Mouse (Mus musculus) lung, postnatal 0 days (tissue): Measurements from ENCODE around the gene Ddx55. TPM values are rescaled to one million over a fixed set of nuclear protein-coding genes. Genes with fewer than 3 reads are reported as not detected.

ENCODE experiments used
- ATAC-seq: fragments of 200-750 bp; cut with Nextera tagmentation; 2 replicates; pipeline ENCODE4 v1.8.0; 2017; ENCODE audit warnings: moderate library complexity
- DNase-seq: peaks from one replicate; pipeline ENCODE4 v3.0.0-alpha.2; 2016; ENCODE audit warnings: low spot score
- H3K27ac ChIP-seq: fragments of 300-500 bp; sonication (generic); 2 replicates; pipeline ENCODE4 v1.5.1; 2014; ENCODE audit warnings: antibody characterized with exemption, mild to moderate bottlenecking, low read length, mixed read lengths
- H3K27me3 ChIP-seq: fragments of 300-500 bp; sonication (generic); replicated peaks from 2 replicates; pipeline ENCODE4 v1.6.1; 2014; ENCODE audit warnings: low read length, mixed read lengths; ENCODE audit not compliant: insufficient read depth
- H3K36me3 ChIP-seq: fragments of 300-500 bp; sonication (generic); 2 replicates; pipeline ENCODE4 v1.6.1; 2014; ENCODE audit warnings: low read length, mixed read lengths; ENCODE audit not compliant: insufficient read depth
- H3K4me1 ChIP-seq: fragments of 300-500 bp; sonication (generic); 2 replicates; pipeline ENCODE4 v1.6.1; 2014; ENCODE audit warnings: antibody characterized with exemption, low read depth, low read length, mixed read lengths; ENCODE audit not compliant: insufficient read depth
- H3K4me2 ChIP-seq: fragments of 300-500 bp; sonication (generic); replicated peaks from 2 replicates; pipeline ENCODE4 v1.6.1; 2014; ENCODE audit warnings: low read depth, mild to moderate bottlenecking, low read length, moderate library complexity, mixed read lengths
- H3K4me3 ChIP-seq: fragments of 300-500 bp; sonication (generic); 2 replicates; pipeline ENCODE4 v1.5.1; 2014; ENCODE audit warnings: low read depth, low read length
- H3K9ac ChIP-seq: fragments of 300-500 bp; sonication (generic); replicated peaks from 2 replicates; pipeline ENCODE4 v1.6.1; 2014; ENCODE audit warnings: low read depth, mild to moderate bottlenecking
- H3K9me3 ChIP-seq: fragments of 300-500 bp; sonication (generic); 2 replicates; pipeline ENCODE4 v1.6.1; 2016; ENCODE audit warnings: low read length, mixed read lengths
- CTCF ChIP-seq: IDR thresholded peaks from 2 replicates; pipeline ENCODE4 v1.5.1; 2016; ENCODE audit warnings: antibody characterized with exemption, mild to moderate bottlenecking
- EP300 ChIP-seq: IDR thresholded peaks from 2 replicates; pipeline ENCODE4 v1.6.1; 2016; ENCODE audit warnings: antibody characterized with exemption, mild to moderate bottlenecking, control low read depth
- WGBS: fragments of 180-500 bp; shearing (Covaris S2); extraction: QIAGEN DNeasy Blood & Tissue Kit; methylation state at CpG from one replicate; pipeline ENCODE4 v1.1.7; 2014; 5-methylcytosine and 5-hydroxymethylcytosine counted together
- polyA plus RNA-seq: library from polyadenylated mRNA; unstranded; fragments of >200 nt; fragmentation: Nextera tagmentation; extraction: Ambion mirVana; gene quantifications from 2 replicates; pipeline ENCODE4 v1.2.1, GENCODE M21; 2015

Ddx55 gene
- polyA plus RNA-seq, 1 experiment from 2014 or later, result 6.3 TPM

DNA sequence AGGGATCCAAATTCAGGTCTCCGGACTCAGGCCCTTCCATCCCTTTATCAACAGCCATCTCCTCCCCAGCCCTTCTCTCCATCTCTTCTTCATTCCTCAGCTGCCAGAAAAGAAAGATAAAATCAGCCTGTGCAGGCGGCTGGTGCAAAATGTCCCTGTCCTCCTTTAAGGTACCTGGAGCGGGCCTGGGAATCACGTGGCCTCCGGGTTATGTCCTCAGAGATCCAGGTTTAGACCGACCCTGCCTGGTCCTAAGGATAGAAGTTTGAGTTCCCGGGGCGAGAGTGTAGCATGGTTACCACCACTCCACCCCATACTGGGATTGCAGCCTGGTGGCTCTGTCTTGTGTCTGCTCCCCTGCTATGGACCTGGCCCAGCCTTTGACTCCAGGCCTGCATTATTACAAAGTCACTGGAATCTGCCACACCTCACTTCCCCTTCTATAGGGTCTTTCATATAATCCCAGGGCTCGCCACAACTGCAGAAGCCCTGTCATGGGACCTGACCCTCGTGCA is 42.1 kb upstream of the Ddx55 start:
- H3K27me3 ChIP-seq, result no peaks in the 10 kb centered on the region
- H3K4me3 ChIP-seq, result no peak overlapping the region
- TF ChIP-seq EP300 (no peak), CTCF (no peak)
- H3K9ac ChIP-seq, result no peak overlapping the region
- ATAC-seq (no peak), DNase-seq (no peak)
- H3K9me3 ChIP-seq, result no peaks in the 10 kb centered on the region
- H3K27ac ChIP-seq, result peak overlapping the region; percentile 69
- no peaks in the 10 kb centered on the region; the same call in 1 of the 2 replicates for H3K4me1 ChIP-seq
- H3K4me2 ChIP-seq, result no peak overlapping the region
- 79% methylated on average over 10 of the region's 10 CpGs for WGBS
- peaks cover 10% of the 10 kb centered on the region for H3K36me3 ChIP-seq

GRCm38 (mm10) chr5:124515789-124516188 is 36.9 kb upstream of the Ddx55 start:
- no peak for TF ChIP-seq EP300
- TF ChIP-seq CTCF, result no peak
- ATAC-seq (no peak), DNase-seq (no peak)
- WGBS, result 79% methylated on average over 5 of the region's 5 CpGs
- H3K9ac ChIP-seq, result no peak overlapping the region
- no peaks in the 10 kb centered on the region for H3K27me3 ChIP-seq
- H3K4me1 ChIP-seq, result no peaks in the 10 kb centered on the region
- no peak overlapping the region for H3K4me3 ChIP-seq
- no peak overlapping the region for H3K4me2 ChIP-seq
- no peak overlapping the region for H3K27ac ChIP-seq
- peaks cover 16% of the 10 kb centered on the region for H3K36me3 ChIP-seq
- H3K9me3 ChIP-seq, result no peaks in the 10 kb centered on the region

DNA sequence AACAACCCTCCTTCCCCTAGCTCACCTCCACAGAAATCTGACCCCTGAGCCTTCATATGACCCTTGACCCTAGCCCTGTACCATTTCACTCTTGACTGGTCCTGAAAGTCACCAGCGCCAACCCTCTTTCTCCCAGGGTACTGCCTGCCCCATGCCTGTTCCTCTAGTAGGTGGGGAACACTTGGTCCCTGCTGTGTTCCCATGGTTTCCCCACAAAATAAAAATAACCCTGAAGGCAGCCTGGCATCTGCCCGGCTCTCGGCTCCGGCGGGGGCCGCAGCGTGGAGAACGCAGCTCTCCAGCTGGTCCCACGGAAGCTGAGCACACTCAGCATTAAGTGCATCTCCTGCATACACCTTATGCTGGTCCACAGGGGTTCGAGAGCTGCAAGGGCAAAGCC is 34.0 kb upstream of the Ddx55 start:
- H3K9ac ChIP-seq, result no peak overlapping the region
- H3K9me3 ChIP-seq, result no peaks in the 10 kb centered on the region
- TF ChIP-seq EP300, result no peak
- TF ChIP-seq CTCF, result no peak
- DNase-seq (no peak), ATAC-seq (no peak)
- no peak overlapping the region for H3K4me2 ChIP-seq
- no peaks in the 10 kb centered on the region for H3K4me1 ChIP-seq
- H3K36me3 ChIP-seq, result peaks cover 13% of the 10 kb centered on the region
- H3K27me3 ChIP-seq, result no peaks in the 10 kb centered on the region
- 89% methylated on average over 10 of the region's 10 CpGs for WGBS
- no peak overlapping the region for H3K27ac ChIP-seq
- H3K4me3 ChIP-seq, result no peak overlapping the region

DNA sequence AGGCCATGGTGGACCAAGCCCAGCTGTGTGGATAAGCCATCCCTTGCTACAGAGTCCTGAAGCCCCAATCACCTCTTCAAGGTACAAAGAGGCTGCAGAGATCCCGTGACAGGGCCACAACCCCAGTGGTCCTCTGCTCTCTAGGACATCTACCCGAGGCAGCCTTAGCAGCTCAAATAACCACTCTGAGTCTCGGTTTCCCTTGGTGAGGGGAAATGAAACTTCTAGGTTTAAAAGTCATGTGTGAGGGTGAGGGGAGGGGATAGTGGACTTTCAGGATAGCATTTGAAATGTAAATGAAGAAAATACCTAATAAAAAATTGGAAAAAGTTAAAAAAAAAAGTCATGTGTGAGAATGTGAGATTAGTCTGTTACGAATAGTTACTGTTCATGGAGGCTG is 31.1 kb upstream of the Ddx55 start:
- Histone ChIP-seq H3K4me1 (no peaks in the 10 kb centered on the region), H3K4me3 (no peak overlapping the region), H3K27ac (no peak overlapping the region), H3K4me2 (no peak overlapping the region), H3K9me3 (no peaks in the 10 kb centered on the region), H3K9ac (no peak overlapping the region), H3K27me3 (no peaks in the 10 kb centered on the region), H3K36me3 (peaks cover 6% of the 10 kb centered on the region; the same call in 1 of the 2 replicates)
- DNase-seq (no peak), ATAC-seq (no peak)
- no peak for TF ChIP-seq EP300
- no peak for TF ChIP-seq CTCF
- whole genome bisulfite sequencing, result 92% methylated on average over 4 of the region's 4 CpGs

DNA sequence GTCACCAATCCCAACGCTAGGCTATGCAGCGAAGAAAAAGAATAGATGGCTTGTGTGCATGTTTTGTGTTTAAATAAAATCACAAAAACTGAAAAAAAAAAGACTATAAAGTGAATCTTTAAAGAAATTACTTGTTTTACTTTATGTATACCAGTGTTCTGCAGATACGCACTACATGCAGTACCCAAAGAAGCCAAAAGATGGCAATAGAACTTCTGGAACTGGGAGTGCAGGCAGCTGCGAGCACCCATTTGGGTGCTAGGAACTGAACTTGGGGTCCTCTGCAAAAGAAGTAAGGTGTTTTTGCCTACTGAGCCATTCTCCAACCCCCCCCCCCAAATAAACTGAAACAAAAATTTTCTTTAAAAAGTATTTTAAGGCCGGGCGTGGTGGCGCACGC is 29.6 kb upstream of the Ddx55 start:
- TF ChIP-seq CTCF (peak; percentile 51), EP300 (no peak)
- H3K9me3 ChIP-seq, result no peaks in the 10 kb centered on the region
- H3K9ac ChIP-seq, result no peak overlapping the region
- no peaks in the 10 kb centered on the region for H3K36me3 ChIP-seq
- no peaks in the 10 kb centered on the region; the same call in 1 of the 2 replicates for H3K4me1 ChIP-seq
- no peaks in the 10 kb centered on the region for H3K27me3 ChIP-seq
- no peak overlapping the region for H3K4me3 ChIP-seq
- H3K27ac ChIP-seq, result no peak overlapping the region
- WGBS, result 96% methylated on average over 8 of the region's 8 CpGs
- ATAC-seq (no peak), DNase-seq (no peak)
- no peak overlapping the region for H3K4me2 ChIP-seq

DNA sequence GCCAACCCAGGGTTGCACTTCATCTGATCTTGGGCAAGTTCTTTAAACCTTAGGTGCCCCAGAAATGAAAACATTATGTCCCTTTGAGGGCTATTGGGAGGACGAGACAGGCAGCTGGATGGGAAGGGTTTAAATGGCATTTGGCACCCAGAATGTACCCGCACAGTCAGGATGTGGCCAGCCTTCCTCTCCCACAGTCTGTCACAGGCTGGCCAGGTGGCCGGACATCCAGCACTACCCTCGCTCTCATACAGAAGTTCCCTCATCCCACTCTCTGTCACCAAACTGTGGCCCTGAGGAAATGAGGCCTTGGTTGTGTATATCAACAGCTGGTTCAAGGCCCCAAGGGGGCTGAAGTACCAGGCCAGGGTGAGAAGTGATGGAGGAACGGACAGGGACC is 27.7 kb upstream of the Ddx55 start:
- WGBS, result 88% methylated on average over 5 of the region's 5 CpGs

DNA sequence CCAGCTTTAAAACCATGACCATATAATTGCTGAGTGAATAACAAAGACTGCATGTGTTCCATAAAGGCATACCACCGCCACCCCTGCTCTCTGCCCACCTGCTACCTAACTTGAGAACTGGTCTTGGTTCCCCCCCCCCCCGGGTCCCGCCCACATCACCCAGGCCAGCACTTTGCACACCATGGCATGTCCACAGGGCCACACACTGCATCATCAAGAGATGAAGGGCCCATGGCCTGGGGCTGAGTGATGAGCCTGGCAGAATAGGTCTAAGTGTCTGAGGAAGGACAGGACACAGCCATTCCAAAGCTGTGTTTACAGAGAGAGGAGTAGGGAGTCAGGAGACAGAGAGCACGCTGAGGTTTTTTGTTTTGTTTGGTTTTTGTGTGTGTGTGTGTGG is 24.3 kb upstream of the Ddx55 start:
- TF ChIP-seq EP300 (no peak), CTCF (no peak)
- Histone ChIP-seq H3K4me1 (peaks cover 20% of the 10 kb centered on the region), H3K27ac (peak overlapping the region; percentile 89), H3K9me3 (no peaks in the 10 kb centered on the region), H3K27me3 (no peaks in the 10 kb centered on the region), H3K9ac (peak overlapping the region; percentile 32; the same call in 1 of the 2 replicates), H3K4me3 (peak overlapping the region; percentile 82; the same call in 1 of the 2 replicates), H3K36me3 (no peaks in the 10 kb centered on the region), H3K4me2 (peak overlapping the region; percentile 78)
- no peak for ATAC-seq
- no peak for DNase-seq
- 66% methylated on average over 4 of the region's 4 CpGs for WGBS

More for the DNA sequence above, 27.7 kb upstream of the Ddx55 start:
- TF ChIP-seq CTCF (no peak), EP300 (no peak)
- DNase-seq (no peak), ATAC-seq (no peak)
- Histone ChIP-seq H3K27me3 (no peaks in the 10 kb centered on the region), H3K9me3 (no peaks in the 10 kb centered on the region), H3K27ac (no peak overlapping the region), H3K4me3 (no peak overlapping the region), H3K4me2 (no peak overlapping the region), H3K4me1 (peaks cover 15% of the 10 kb centered on the region), H3K36me3 (no peaks in the 10 kb centered on the region), H3K9ac (no peak overlapping the region)
